Mouse (Mus musculus): ENCODE measurements around the gene Cep57. TPM values are rescaled to one million over a fixed set of nuclear protein-coding genes. Genes with fewer than 3 reads are reported as not detected.
"Not testable (repeated sequence)": the region's sequence is repeated elsewhere in the genome, so short reads cannot be mapped to it uniquely, and the experiment has no call there.

Cep57 gene
- polyA plus RNA-seq, 1 experiment: 34.7 TPM

- TF ChIP-seq CTCF (IDR thresholded peaks at IDR 0.05; ENCODE audit: borderline replicate concordance, extremely low read depth, insufficient read depth, insufficient read length): peak; percentile 6; the same call in 1 of the 2 replicates
- no peak for TF ChIP-seq POLR2A (IDR thresholded peaks at IDR 0.05; ENCODE audit: borderline replicate concordance, extremely low read depth, insufficient read depth, insufficient read length, poor library complexity, severe bottlenecking)
- no peak for DNase-seq (ENCODE audit: low read depth)
Measured at GRCm38 (mm10) chr9:13794302-13794701, 32.6 kb downstream of the Cep57 start.

- DNase-seq (ENCODE audit: low read depth): not testable (repeated sequence)
Measured at GRCm38 (mm10) chr9:13790864-13791263, 36.0 kb downstream of the Cep57 start.

GRCm38 (mm10) chr9:13781985-13782384 is 44.9 kb downstream of the Cep57 start:
- TF ChIP-seq CTCF (IDR thresholded peaks at IDR 0.05; ENCODE audit: borderline replicate concordance, extremely low read depth, insufficient read depth, insufficient read length) (no peak), POLR2A (IDR thresholded peaks at IDR 0.05; ENCODE audit: borderline replicate concordance, extremely low read depth, insufficient read depth, insufficient read length, poor library complexity, severe bottlenecking) (no peak)
- DNase-seq (ENCODE audit: low read depth): no peak

- no peak for DNase-seq (ENCODE audit: low read depth)
- TF ChIP-seq POLR2A (IDR thresholded peaks at IDR 0.05; ENCODE audit: borderline replicate concordance, extremely low read depth, insufficient read depth, insufficient read length, poor library complexity, severe bottlenecking): no peak
- TF ChIP-seq CTCF (IDR thresholded peaks at IDR 0.05; ENCODE audit: borderline replicate concordance, extremely low read depth, insufficient read depth, insufficient read length): no peak
Measured at GRCm38 (mm10) chr9:13774732-13775131, 52.2 kb downstream of the Cep57 start.

GRCm38 (mm10) chr9:13766570-13766969 is 60.3 kb downstream of the Cep57 start:
- no peak for TF ChIP-seq CTCF (IDR thresholded peaks at IDR 0.05; ENCODE audit: borderline replicate concordance, extremely low read depth, insufficient read depth, insufficient read length)
- TF ChIP-seq POLR2A (IDR thresholded peaks at IDR 0.05; ENCODE audit: borderline replicate concordance, extremely low read depth, insufficient read depth, insufficient read length, poor library complexity, severe bottlenecking): no peak
- no peak for DNase-seq (ENCODE audit: low read depth)

GRCm38 (mm10) chr9:13765624-13766023 is 61.3 kb downstream of the Cep57 start:
- DNase-seq (ENCODE audit: low read depth): peak; percentile 36
- TF ChIP-seq CTCF (IDR thresholded peaks at IDR 0.05; ENCODE audit: borderline replicate concordance, extremely low read depth, insufficient read depth, insufficient read length) (no peak), POLR2A (IDR thresholded peaks at IDR 0.05; ENCODE audit: borderline replicate concordance, extremely low read depth, insufficient read depth, insufficient read length, poor library complexity, severe bottlenecking) (no peak)

GRCm38 (mm10) chr9:13760430-13760829 is 66.5 kb downstream of the Cep57 start:
- TF ChIP-seq CTCF (IDR thresholded peaks at IDR 0.05; ENCODE audit: borderline replicate concordance, extremely low read depth, insufficient read depth, insufficient read length): no peak
- no peak for TF ChIP-seq POLR2A (IDR thresholded peaks at IDR 0.05; ENCODE audit: borderline replicate concordance, extremely low read depth, insufficient read depth, insufficient read length, poor library complexity, severe bottlenecking)
- no peak for DNase-seq (ENCODE audit: low read depth)

Other genes starting within 250 kb of the Cep57 start
- gene Mtmr2, start 78.7 kb downstream of the Cep57 start, polyA plus RNA-seq (2012; rRNA removed): 20.8 and 24.8 TPM in 2 replicates
- gene Fam76b, start 609 bp upstream of the Cep57 start, polyA plus RNA-seq (2012; rRNA removed): 35.9 and 44.6 TPM in 2 replicates

Data from brain, embryonic 14.5 days (tissue).